Mouse (Mus musculus): Measurements from ENCODE around the gene Pdcd6. TPM values are rescaled to one million over a fixed set of nuclear protein-coding genes. Genes with fewer than 3 reads are reported as not detected.
A peak's percentile ranks its signal among the peaks of the same experiment; 100 is the strongest.

The Pdcd6 gene
- polyA plus RNA-seq, 1 experiment from 2014 or later = 116 TPM

DNA sequence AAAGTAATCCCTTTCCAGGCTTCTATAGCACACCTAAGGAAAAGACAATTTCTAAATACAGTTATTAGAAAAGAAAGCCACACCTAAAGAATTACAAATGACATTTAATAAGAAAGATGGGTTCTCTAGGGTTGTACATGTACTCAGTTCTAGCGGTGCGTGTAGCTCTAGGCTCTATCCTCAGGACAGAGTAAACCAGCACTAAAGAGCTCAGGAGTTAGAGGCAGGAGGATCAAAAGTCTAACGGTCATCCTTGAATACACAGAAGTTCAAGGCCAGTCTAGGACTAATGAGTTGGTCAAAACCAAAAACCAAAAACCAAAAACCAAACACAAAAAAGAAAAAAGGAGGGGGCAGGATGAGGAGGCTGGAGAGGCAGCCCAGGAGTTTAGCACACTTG, 2.8 kb downstream of the Pdcd6 start:
- Histone ChIP-seq H3K9ac (no peak overlapping the region), H3K4me1 (replicated peaks) (peaks cover 13% of the 10 kb centered on the region), H3K4me3 (no peak overlapping the region), H3K27ac (replicated peaks) (no peak overlapping the region), H3K4me2 (no peak overlapping the region), H3K9me3 (no peaks in the 10 kb centered on the region), H3K27me3 (no peaks in the 10 kb centered on the region), H3K36me3 (peaks cover 20% of the 10 kb centered on the region)
- no peak for ATAC-seq (ENCODE audit: low FRiP score, low read depth)
- 97% methylated on average over 3 of the region's 3 CpGs for WGBS

DNA sequence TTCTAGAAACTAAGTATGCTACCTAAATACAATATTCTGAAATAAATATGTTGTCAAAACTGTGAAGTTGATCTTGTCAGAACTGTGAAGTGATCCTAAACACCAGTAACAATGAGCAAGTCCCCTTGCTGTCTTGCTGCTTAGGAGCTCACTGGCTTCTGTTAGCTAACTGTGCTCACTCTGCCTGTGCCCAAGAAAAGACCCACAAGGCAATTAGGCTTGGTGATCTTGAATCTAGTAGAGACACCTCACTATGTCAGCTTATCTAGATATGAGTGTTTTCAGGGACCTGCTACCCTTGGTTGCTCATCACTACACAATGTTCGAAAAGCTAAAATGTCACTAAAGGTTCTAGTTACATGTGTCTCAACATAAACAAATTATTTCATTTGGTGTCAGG, 11.6 kb downstream of the Pdcd6 start:
- H3K9me3 ChIP-seq = no peaks in the 10 kb centered on the region
- no peak for ATAC-seq (ENCODE audit: low FRiP score, low read depth)
- no peaks in the 10 kb centered on the region for H3K4me1 ChIP-seq (replicated peaks)
- WGBS = 94% methylated on average over 1 of the region's 1 CpGs
- H3K27me3 ChIP-seq = no peaks in the 10 kb centered on the region
- H3K36me3 ChIP-seq = peaks cover 76% of the 10 kb centered on the region
- H3K4me3 ChIP-seq = no peak overlapping the region
- no peak overlapping the region for H3K4me2 ChIP-seq
- H3K27ac ChIP-seq (replicated peaks) = no peak overlapping the region
- H3K9ac ChIP-seq = no peak overlapping the region

DNA sequence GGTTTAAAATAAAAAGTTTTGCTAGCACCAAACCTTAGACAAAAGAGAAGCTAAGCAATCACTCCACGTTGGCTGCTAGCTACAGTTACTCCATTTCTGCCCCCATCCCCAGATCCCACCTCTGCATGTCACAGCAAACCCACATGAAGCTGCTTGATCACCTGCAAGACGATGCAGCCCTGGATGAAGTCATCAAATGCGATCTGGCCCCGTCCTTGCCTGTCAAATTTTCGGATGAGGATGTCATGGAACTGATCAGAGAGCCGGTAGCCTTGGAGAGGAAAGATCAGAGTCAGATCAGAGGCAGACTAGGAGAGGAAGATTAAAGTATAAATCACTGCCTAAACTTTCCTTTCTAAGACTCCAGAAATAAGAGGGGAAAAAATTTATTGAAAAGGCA, 12.0 kb downstream of the Pdcd6 start:
- no peak overlapping the region for H3K9ac ChIP-seq
- no peaks in the 10 kb centered on the region for H3K4me1 ChIP-seq (replicated peaks)
- H3K4me3 ChIP-seq = no peak overlapping the region
- H3K27ac ChIP-seq (replicated peaks) = no peak overlapping the region
- peaks cover 72% of the 10 kb centered on the region for H3K36me3 ChIP-seq
- ATAC-seq (ENCODE audit: low FRiP score, low read depth) = no peak
- no peaks in the 10 kb centered on the region for H3K9me3 ChIP-seq
- WGBS = 91% methylated on average over 6 of the region's 6 CpGs
- no peaks in the 10 kb centered on the region for H3K27me3 ChIP-seq
- no peak overlapping the region for H3K4me2 ChIP-seq

DNA sequence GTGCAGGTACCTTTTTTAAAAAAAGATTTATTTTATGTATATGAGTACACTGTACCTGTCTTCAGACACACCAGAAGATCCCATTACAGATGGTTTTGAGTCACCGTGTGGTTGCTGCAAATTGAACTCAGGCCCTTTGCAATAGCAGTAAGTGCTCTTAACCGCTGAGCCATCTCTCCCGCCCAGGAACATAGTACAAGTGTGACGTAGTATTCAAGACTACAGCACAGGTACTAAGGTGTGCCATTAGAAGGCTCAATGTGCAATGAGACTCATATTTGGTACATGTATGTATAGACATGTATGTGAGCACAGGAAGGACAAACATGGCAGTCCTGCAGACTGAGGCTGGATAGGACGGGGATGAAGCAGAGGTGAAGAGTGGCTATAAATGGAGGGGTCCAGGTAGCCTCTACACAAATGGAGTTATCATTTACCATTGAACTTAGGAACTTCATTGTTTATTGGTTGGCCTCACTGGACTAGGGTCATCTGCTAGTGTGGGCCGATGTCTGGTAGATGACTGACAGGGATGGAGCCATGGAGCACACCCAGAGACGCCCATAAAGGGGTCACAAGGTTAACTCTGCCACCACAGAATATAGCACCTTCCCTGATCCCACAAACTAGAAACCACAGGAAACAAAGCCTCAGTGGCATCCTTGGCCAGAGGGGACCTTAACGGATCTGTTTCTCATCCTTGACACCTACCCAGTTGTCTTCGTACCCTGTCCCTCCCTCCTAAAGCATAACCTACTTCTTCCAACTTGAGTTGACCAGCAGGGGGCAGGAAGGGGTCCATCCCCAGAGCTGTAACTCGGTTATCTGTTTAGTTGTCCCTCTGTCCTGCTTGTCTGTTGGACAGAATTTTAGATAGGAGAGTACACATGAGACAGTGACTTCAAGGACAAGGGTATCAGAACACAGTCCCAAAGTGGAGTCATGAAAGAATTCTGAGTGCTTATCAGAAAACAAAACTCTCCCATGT, 15.0 kb downstream of the Pdcd6 start:
- 0 out of 2 replicates have a peak, but pooled peaks have one; percentile 2 for ATAC-seq (ENCODE audit: low FRiP score, low read depth)
- WGBS = 86% methylated on average over 10 of the region's 10 CpGs

DNA sequence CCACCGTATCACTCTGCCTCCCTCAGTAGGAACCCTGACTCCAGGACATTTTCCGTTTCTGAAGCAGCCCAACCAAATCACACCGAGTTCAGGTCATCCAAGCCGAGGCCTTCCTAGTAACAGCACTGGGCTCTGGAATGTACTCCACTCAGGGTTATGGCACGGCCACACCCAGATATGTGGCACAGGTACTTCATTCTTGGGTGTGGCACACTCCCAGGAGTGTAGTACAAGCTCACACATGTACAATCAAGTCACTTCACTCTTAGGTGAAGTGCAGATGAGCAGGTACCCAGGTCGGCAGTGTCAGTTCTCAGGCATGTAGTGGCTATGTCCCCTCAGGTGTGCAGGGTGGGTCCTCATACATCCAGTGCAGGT, 15.8 kb downstream of the Pdcd6 start:
- peak; percentile 65; the same call in 1 of the 2 replicates for ATAC-seq (ENCODE audit: low FRiP score, low read depth)
- H3K4me1 ChIP-seq (replicated peaks) = no peaks in the 10 kb centered on the region
- H3K9ac ChIP-seq = no peak overlapping the region
- no peaks in the 10 kb centered on the region for H3K27me3 ChIP-seq
- no peak overlapping the region for H3K4me3 ChIP-seq
- no peak overlapping the region for H3K4me2 ChIP-seq
- WGBS = 80% methylated on average over 6 of the region's 6 CpGs
- peaks cover 38% of the 10 kb centered on the region for H3K36me3 ChIP-seq
- no peak overlapping the region for H3K27ac ChIP-seq (replicated peaks)
- no peaks in the 10 kb centered on the region for H3K9me3 ChIP-seq

More for the DNA sequence above, 15.0 kb downstream of the Pdcd6 start:
- Histone ChIP-seq H3K36me3 (peaks cover 45% of the 10 kb centered on the region), H3K27me3 (no peaks in the 10 kb centered on the region), H3K27ac (replicated peaks) (no peak overlapping the region), H3K4me1 (replicated peaks) (no peaks in the 10 kb centered on the region), H3K4me2 (no peak overlapping the region), H3K4me3 (no peak overlapping the region), H3K9me3 (no peaks in the 10 kb centered on the region), H3K9ac (no peak overlapping the region)

DNA sequence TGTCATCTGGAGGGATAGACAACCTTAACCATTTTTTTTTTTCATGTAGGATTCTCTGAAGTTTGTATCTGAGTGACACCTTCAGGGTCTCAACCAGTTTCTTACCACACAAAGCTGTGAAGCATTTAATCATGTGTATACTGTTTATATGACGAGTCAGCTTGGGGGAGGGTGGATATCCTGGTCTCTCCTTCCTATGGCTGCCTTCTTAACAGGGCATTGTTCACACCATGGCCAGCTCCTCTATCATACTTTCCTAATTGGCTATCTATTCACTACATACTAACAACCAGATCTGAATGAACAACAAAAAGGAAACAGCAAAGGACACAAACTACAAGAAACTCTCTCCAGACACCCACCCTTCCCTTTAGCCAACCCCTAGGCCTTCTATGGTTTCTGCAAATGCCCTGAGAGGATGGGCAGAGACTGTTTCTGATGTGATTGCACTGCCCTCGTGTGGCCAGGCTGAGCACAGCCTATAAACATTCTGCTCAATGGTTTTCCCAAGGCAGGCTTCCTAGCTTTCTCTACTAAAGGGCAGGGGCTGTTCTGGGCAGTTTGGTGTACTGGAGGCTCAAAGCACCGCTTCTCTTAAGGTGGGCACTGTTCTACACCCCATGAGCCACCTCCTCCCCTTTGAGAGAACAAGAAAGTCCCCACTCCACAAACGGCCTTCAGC, 16.3 kb downstream of the Pdcd6 start:
- no peak overlapping the region for H3K4me3 ChIP-seq
- H3K27me3 ChIP-seq = no peaks in the 10 kb centered on the region
- no peak overlapping the region for H3K4me2 ChIP-seq
- peaks cover 33% of the 10 kb centered on the region for H3K36me3 ChIP-seq
- peak; percentile 87 for ATAC-seq (ENCODE audit: low FRiP score, low read depth)
- no peak overlapping the region for H3K27ac ChIP-seq (replicated peaks)
- no peaks in the 10 kb centered on the region for H3K9me3 ChIP-seq
- WGBS = 46% methylated on average over 4 of the region's 4 CpGs
- H3K4me1 ChIP-seq (replicated peaks) = no peaks in the 10 kb centered on the region
- no peak overlapping the region for H3K9ac ChIP-seq

DNA sequence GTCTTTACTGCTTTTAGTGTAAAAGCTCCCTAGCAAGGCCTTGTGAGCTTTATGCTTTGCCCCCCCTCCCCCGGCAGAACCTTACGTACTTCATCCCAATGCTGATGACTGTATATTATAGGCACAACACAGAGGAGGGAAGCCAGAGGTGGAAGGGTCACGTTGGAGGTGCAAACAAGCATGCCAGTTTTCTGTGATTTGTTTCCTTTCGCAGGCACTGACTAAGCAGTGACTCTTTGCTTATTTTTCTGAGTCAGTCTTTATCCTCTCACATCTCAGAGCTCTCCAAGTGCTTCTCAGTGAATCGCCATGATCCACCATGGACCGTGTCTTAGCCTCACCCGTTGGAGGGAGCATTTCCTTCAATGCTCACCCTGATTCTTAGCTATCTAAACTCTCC, 21.0 kb downstream of the Pdcd6 start:
- Histone ChIP-seq H3K4me3 (no peak overlapping the region), H3K4me2 (no peak overlapping the region), H3K27ac (replicated peaks) (no peak overlapping the region), H3K36me3 (no peaks in the 10 kb centered on the region), H3K4me1 (replicated peaks) (no peaks in the 10 kb centered on the region), H3K9me3 (no peaks in the 10 kb centered on the region), H3K9ac (no peak overlapping the region), H3K27me3 (peaks cover 6% of the 10 kb centered on the region; the same call in 1 of the 2 replicates)
- ATAC-seq (ENCODE audit: low FRiP score, low read depth) = no peak
- WGBS = 81% methylated on average over 7 of the region's 7 CpGs

DNA sequence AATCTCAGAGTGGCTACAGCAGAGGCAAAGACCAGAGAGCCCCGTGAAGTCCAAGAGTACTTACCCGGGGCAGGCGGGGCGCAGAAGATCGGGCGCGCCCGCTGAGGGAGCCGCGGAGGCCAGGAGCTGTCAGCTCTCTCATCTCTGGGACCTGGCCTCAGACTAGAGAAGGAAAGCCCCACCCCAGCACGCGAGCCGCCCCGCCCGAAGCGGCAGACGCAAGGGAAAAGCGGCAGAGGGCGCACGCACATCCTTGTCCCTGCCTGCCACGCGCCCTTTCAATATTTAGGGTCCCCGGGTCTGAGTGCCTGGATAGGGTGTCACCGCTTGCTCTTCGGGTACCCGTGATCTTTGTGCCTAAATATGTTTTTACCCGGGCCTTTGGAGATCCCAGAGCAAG, 25.2 kb downstream of the Pdcd6 start, which contains the start of gene Ahrr:
TSS of gene Ahrr (minus strand) at position 165 of the 400 bp plus-strand sequence.
- Histone ChIP-seq H3K4me1 (replicated peaks) (no peaks in the 10 kb centered on the region), H3K9me3 (no peaks in the 10 kb centered on the region), H3K4me3 (peak within 1 kb of the TSS; percentile 24), H3K9ac (no peak within 1 kb of the TSS), H3K27me3 (peaks cover 6% of the 10 kb centered on the region; the same call in 1 of the 2 replicates), H3K27ac (replicated peaks) (no peak within 1 kb of the TSS), H3K36me3 (no peaks in the 10 kb centered on the region), H3K4me2 (peak within 1 kb of the TSS; percentile 48)
- 1% methylated on average over 27 of the region's 27 CpGs for WGBS
- peak; percentile 34; the same call in 1 of the 2 replicates for ATAC-seq (ENCODE audit: low FRiP score, low read depth)

DNA sequence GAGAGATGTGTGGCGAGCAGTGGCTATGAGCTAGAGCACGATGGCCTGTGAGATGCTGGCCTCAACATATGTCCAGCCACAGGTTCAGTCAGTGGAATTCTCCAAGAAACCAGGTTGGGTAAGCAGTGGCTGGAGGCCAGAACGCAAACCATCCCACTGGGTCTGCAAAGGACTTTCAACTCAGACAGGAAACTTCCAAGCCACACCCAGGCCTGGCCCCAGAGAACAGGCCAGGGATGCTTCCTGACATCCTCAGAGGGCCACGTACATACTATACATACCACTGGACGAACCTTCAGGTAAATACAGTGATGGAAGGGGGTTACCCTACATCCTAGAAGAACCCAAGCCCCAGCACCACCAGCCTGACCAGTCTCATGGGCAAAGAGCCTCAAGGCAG, 27.7 kb downstream of the Pdcd6 start:
- Histone ChIP-seq H3K36me3 (no peaks in the 10 kb centered on the region), H3K9me3 (no peaks in the 10 kb centered on the region), H3K27me3 (peaks cover 6% of the 10 kb centered on the region; the same call in 1 of the 2 replicates), H3K9ac (no peak overlapping the region), H3K4me3 (no peak overlapping the region), H3K27ac (replicated peaks) (no peak overlapping the region), H3K4me2 (no peak overlapping the region), H3K4me1 (replicated peaks) (no peaks in the 10 kb centered on the region)
- no peak for ATAC-seq (ENCODE audit: low FRiP score, low read depth)
- 88% methylated on average over 5 of the region's 5 CpGs for WGBS

DNA sequence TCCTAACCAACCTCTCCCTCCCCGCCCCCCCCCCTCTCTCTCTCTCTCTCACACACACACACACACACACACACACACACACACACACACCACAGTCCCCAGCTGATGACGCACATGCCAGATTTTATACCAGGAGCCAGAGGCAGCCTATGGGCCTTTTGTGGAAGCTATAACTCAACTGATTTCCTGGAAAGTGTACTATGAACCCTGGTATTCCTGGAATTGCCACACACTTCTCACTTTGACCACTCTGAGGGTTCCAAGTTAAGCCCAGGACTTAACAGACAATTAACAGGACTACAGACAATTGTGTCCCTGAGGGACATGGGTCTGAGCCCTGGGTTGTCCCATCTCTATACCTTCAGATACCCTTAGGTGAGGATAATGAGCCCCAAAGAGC, 35.1 kb downstream of the Pdcd6 start:
- Histone ChIP-seq H3K4me3 (no peak overlapping the region), H3K9me3 (no peaks in the 10 kb centered on the region), H3K27me3 (no peaks in the 10 kb centered on the region), H3K27ac (replicated peaks) (no peak overlapping the region), H3K36me3 (no peaks in the 10 kb centered on the region), H3K4me2 (no peak overlapping the region), H3K9ac (no peak overlapping the region), H3K4me1 (replicated peaks) (no peaks in the 10 kb centered on the region)
- no peak for ATAC-seq (ENCODE audit: low FRiP score, low read depth)
- 89% methylated on average over 1 of the region's 2 CpGs for WGBS

DNA sequence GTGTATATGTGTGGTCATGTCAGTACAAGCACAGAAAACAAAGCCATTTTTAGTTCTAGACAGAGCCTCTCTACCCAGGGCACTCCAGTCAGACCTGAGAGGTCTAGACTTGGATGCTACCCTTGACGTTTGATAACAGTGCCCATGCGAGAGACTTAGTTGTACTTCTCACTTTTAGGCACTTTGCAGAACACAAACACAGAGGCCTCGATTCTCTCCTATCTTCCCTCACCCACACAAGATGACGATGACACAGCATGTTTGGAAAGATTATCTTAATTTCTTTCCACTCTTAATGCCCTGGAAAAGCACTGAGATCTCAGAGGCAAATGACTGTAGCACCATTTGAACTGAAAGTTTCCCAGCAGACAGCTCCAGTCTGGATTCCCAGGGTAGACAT, 41.7 kb downstream of the Pdcd6 start:
- 87% methylated on average over 4 of the region's 4 CpGs for WGBS
- ATAC-seq (ENCODE audit: low FRiP score, low read depth) = no peak
- Histone ChIP-seq H3K9me3 (no peaks in the 10 kb centered on the region), H3K4me2 (no peak overlapping the region), H3K9ac (no peak overlapping the region), H3K36me3 (no peaks in the 10 kb centered on the region), H3K4me1 (replicated peaks) (no peaks in the 10 kb centered on the region), H3K27me3 (no peaks in the 10 kb centered on the region), H3K4me3 (no peak overlapping the region), H3K27ac (replicated peaks) (no peak overlapping the region)
